Mouse (Mus musculus) gonadal fat pad, adult 2 months (tissue): ENCODE data around the gene Timm17a. TPM values are rescaled to one million over a fixed set of nuclear protein-coding genes. Genes with fewer than 3 reads are reported as not detected.

Experiments
- DNase-seq: peaks from one replicate; pipeline ENCODE4 v3.0.0-alpha.2; 2012; ENCODE audit warnings: low read depth
- polyA plus RNA-seq: library from polyadenylated mRNA; depleted of rRNA; stranded (reverse); fragments of >200 nt; gene quantifications from 2 replicates; pipeline ENCODE4 v1.2.3, GENCODE M21; 2012; rRNA removed

Gene Timm17a
- polyA plus RNA-seq, 1 experiment = 105 TPM

- no peak for DNase-seq
Observed at GRCm38 (mm10) chr1:135280646-135281045, 32.9 kb downstream of the Timm17a start.

GRCm38 (mm10) chr1:135271371-135271770, 42.2 kb downstream of the Timm17a start:
- no peak for DNase-seq

GRCm38 (mm10) chr1:135267663-135268446, 45.7 kb downstream of the Timm17a start:
- DNase-seq = no peak

- no peak for DNase-seq
Observed at GRCm38 (mm10) chr1:135265834-135266233, 47.7 kb downstream of the Timm17a start.

GRCm38 (mm10) chr1:135263316-135263715, 50.3 kb downstream of the Timm17a start:
- no peak for DNase-seq

GRCm38 (mm10) chr1:135262329-135262728, 51.2 kb downstream of the Timm17a start:
- DNase-seq = no peak

GRCm38 (mm10) chr1:135260931-135261330, 52.6 kb downstream of the Timm17a start:
- no peak for DNase-seq

GRCm38 (mm10) chr1:135259128-135259436, 54.5 kb downstream of the Timm17a start:
- no peak for DNase-seq

- no peak for DNase-seq
Observed at GRCm38 (mm10) chr1:135258380-135259127, 55.0 kb downstream of the Timm17a start, which contains the start of gene Elf3. Elf3 (minus strand) TSS chr1:135258568.

GRCm38 (mm10) chr1:135256299-135256698, 57.3 kb downstream of the Timm17a start:
- DNase-seq = no peak

- no peak for DNase-seq
Observed at GRCm38 (mm10) chr1:135252854-135253253, 60.7 kb downstream of the Timm17a start.

- no peak for DNase-seq
Observed at GRCm38 (mm10) chr1:135251405-135251804, 62.2 kb downstream of the Timm17a start.

- DNase-seq = no peak
Observed at GRCm38 (mm10) chr1:135250706-135251105, 62.9 kb downstream of the Timm17a start.

- DNase-seq = no peak
Observed at GRCm38 (mm10) chr1:135248434-135248850, 65.1 kb downstream of the Timm17a start.

Other genes starting within 250 kb of the Timm17a start
- gene Lgr6, start 208.5 kb downstream of the Timm17a start, polyA plus RNA-seq = 0.18 and 0.24 TPM in 2 replicates
- gene Ptpn7, start 181.1 kb downstream of the Timm17a start, polyA plus RNA-seq = 2.4 and 2.9 TPM in 2 replicates
- 64.5 and 86.7 TPM in 2 replicates for gene Arl8a, start 167.0 kb downstream of the Timm17a start, polyA plus RNA-seq
- 1.00 and 1.5 TPM in 2 replicates for gene Gpr37l1, start 146.1 kb downstream of the Timm17a start, polyA plus RNA-seq
- gene Elf3, start 55.2 kb downstream of the Timm17a start, polyA plus RNA-seq = 82.7 and 109 TPM in 2 replicates
- 50.6 and 70.7 TPM in 2 replicates for gene Rnpep, start 29.7 kb downstream of the Timm17a start, polyA plus RNA-seq
- gene Lmod1, start 11.0 kb upstream of the Timm17a start, polyA plus RNA-seq = 14.1 and 14.6 TPM in 2 replicates
- 5.7 and 8.2 TPM in 2 replicates for gene Shisa4, start 61.5 kb upstream of the Timm17a start, polyA plus RNA-seq
- gene Ipo9, start 116.7 kb upstream of the Timm17a start, polyA plus RNA-seq = 89.2 and 130 TPM in 2 replicates